Mouse (Mus musculus): Measurements from ENCODE around the gene Asb5.

GRCm38 (mm10) chr8:54529382-54530296 is at the start of gene Asb5, which contains the start of gene Spcs3:
- TF ChIP-seq CTCF (IDR thresholded peaks at IDR 0.05; ENCODE audit: extremely low read depth, insufficient read depth, insufficient read length, insufficient replicate concordance) = no peak
- TF ChIP-seq POLR2A (IDR thresholded peaks at IDR 0.05; ENCODE audit: low read depth, low read length) = peak; percentile 63

Measured in spleen, adult 2 months (tissue).